Mouse (Mus musculus) layer of hippocampus, postnatal 10 days (tissue): Measurements from ENCODE around the gene Vps13d. TPM values are rescaled to one million over a fixed set of nuclear protein-coding genes. Genes with fewer than 3 reads are reported as not detected.

Source experiments
- DNase-seq, 2 experiments: peaks; one replicate each; pipeline ENCODE4 v3.0.0; 2021; ENCODE audit warnings: low spot score in 2 of 2
- total RNA-seq, 2 experiments: library from RNA; stranded (reverse); gene quantifications; 2 replicates each; pipeline ENCODE4 v1.2.3; 2021

Gene Vps13d
- total RNA-seq, 2 experiments from 2014 or later: 56.6 to 69.6 TPM

DNA sequence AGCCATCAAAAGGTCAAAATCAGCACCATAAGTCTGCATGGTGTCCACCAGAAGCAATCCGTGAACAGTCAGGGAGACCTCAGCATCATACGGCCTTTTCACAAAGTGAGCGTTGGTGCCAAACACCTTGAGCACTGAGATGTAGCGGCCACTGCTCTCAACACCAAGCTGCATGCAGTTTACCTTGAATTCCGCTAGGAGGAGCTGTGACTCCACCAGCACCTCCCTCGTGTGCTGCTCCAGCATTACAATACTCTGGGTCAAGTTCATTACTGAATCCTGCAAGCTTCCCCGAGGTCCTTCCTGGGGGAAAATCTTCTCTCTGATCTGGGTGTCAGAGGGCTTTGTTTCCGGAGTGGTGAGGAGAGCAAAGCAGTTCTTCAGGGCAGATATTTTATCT, 38.8 kb downstream of the Vps13d start:
- DNase-seq: peak; percentile 47 to 60

DNA sequence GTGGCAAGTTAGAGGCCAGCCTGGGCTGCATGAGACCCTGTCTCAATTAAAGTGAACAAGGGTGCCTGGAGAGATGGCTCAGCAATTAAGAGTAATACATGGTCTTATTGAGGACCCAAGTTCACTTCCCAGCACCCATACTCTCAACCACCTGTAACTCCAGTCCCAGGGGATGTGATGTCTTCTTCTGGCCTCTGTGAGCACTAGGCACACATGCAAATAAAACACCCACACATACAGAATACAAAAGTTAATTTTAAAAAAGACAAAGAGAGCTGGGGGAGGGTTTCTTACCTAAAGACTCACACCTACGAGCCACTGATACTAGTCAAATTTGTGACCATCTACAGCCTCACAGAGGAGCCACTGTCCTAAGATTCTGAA, 43.7 kb downstream of the Vps13d start:
- DNase-seq: no peak

DNA sequence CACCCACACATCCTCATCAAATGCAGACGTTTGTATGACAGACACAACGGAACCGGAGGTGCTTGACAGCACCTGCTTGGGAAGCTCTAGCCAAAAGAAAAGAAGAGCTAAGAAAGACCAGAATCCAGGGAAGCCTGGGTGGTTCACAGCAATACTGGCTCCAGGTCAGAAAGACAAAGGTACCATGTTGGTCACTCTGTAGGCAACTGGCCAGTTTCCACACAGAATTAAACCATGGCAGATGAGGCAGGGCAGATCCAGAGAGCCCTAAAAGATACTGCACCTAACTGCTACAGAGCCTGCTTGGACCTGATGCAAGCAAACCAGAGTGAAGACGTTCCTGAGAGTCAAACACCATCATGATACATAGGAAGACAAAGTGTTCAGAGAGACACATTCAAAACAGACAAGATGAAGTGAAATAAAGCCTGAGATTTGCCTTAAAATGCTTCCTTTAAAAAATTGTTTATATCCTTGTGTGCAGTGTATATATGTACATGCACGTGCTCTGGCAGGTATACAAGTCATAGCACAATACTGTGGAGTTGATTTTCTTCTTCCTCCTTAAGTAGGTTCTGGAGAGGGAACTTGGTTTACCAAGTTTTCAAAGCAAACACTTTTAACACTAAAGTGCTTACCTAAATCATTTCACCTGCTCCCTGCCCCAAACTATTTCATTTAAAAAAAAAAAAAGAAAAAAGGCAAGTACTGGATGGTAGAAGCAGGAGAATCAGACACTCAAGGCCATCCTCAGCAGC, 44.3 kb downstream of the Vps13d start:
- DNase-seq: no peak

DNA sequence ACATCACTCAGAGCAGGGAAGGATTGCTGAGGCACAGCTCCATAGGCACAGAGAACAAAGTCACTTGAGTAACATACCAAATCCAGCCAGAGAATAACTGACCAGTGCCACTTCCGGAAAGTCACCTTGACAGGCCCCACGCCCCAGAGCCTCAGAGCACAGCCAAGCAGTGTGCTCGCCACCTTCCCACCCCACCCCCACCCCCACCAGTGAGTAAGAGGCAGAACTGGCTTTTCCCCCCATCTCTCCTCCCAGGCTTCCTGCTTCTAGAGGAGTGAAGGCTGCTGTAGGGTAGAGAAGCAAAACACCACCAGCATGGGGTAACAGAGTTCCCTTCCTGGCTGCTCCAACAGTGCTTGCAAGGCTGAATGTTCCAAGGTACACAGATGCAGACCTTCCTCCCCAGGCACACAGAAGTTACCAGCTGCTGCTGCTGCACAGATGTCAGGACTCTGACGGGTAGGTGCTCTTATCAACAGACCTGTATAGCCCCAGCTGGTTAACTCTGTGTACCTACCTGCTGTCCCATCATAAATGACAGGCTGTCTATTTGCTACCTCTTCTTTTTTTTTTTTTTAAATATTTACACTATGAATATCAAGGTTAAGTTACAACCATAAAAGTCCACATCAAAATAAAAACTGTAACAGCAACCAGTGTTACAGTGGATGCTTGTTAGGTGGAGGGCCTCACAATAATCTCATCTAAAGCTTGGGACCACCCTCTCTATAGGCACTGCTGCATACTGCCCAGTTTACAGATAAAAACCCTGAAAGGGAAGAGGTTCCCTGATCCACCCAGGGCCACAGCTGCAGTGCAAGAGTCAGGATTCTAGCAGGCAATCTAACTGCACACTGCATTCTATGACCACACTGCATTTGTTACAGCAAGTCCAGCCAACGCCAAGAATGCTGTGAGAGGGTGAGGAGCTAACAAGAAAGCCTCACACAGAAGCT, 47.5 kb downstream of the Vps13d start:
- no peak for DNase-seq

DNA sequence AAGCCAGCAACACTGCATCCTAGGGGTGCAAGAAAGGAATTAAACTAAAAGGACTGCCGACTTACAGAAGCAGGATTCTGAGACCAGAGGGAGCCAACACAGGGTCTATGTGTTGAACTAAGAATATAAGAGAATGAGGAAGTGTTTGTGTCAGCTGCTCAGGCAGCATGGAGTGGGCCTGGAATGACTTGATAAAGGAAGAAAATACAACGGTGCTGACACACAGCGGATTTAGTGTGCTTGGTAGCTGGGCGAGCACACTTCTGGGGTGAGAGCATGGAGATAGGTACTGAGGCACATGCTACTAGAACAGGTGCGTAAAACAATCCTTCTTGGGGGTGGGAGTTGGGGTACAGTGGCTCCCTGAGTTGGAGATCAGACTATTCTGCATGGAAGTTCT, 51.3 kb downstream of the Vps13d start:
- no peak for DNase-seq

DNA sequence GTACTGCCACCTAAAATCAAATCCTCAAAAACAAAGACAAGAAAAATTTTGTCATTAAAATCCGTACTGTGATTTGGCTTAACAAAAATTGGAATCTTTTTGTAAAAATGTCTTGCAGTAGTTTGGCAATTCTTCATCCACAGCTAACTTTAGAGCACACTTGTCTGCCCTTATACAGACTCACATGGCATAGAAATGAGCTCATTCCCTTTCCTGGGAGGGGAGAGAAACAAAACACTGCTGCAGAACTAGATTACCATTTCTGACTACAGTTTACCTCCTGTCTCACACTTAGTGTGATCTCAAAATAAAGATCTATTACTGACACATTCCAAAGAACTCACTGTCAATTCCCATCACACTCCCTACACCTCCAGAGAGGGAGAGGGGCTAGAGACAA, 58.1 kb downstream of the Vps13d start:
- DNase-seq: no peak

- DNase-seq: no peak
These were observed 59.3 kb downstream of the Vps13d start for GRCm38 (mm10) chr4:145135473-145135872.

GRCm38 (mm10) chr4:145130772-145131171, 64.0 kb downstream of the Vps13d start:
- no peak for DNase-seq

- DNase-seq: peak; percentile 17 to 48
These were observed 64.8 kb downstream of the Vps13d start for GRCm38 (mm10) chr4:145129956-145130548.

GRCm38 (mm10) chr4:145125463-145126220, 69.2 kb downstream of the Vps13d start:
- DNase-seq: no peak

DNA sequence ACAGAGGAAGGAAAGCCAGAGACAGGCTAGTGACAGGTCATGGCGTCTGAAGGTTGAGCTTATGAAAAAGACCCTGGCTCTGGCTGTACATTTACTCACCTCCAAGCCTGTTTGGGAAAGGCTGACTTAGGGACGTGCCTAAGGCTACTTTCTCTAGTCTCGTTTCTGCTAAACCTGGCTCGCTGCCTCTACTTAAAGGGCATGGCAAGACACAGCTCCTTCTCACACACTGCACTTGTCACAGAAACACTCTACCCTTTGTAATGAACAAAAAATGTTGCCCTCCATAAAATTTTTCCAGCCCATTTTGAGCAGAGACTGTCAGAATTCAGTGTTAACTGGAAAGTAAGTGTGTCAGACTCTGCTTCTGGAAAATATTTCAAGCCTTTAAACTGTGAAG, 70.4 kb downstream of the Vps13d start:
- no peak for DNase-seq

- no peak for DNase-seq
These were observed 83.2 kb downstream of the Vps13d start for GRCm38 (mm10) chr4:145111641-145112040.

- no peak for DNase-seq
These were observed 84.1 kb downstream of the Vps13d start for GRCm38 (mm10) chr4:145110736-145111135.

GRCm38 (mm10) chr4:145106796-145107195, 88.0 kb downstream of the Vps13d start:
- DNase-seq: no peak

GRCm38 (mm10) chr4:145105319-145105718, 89.5 kb downstream of the Vps13d start:
- DNase-seq: no peak

GRCm38 (mm10) chr4:145104917-145105316, 89.9 kb downstream of the Vps13d start:
- DNase-seq: no peak

- no peak for DNase-seq
These were observed 91.2 kb downstream of the Vps13d start for GRCm38 (mm10) chr4:145103617-145104016.

GRCm38 (mm10) chr4:145101823-145102718, 92.7 kb downstream of the Vps13d start:
- DNase-seq: no peak

DNA sequence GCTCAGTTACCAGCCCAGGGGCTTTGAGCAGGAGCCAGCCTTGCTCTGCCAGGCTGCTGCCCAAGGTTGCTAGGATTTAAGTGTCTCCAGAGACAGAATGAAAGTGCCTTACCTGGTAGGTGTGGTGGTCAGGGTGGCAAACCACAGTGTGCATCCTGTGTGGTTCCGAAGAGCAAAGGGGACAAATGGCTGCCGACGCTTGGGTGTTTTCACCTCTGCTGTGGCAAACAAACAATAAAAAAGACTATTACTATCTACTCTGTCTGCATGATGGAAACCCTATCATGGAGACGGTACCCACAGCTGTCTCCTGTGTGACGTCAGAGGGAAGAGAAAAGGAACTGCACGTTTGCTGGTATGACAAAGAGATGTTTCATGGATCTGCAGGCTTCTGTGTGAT, 95.0 kb downstream of the Vps13d start:
- DNase-seq: no peak

DNA sequence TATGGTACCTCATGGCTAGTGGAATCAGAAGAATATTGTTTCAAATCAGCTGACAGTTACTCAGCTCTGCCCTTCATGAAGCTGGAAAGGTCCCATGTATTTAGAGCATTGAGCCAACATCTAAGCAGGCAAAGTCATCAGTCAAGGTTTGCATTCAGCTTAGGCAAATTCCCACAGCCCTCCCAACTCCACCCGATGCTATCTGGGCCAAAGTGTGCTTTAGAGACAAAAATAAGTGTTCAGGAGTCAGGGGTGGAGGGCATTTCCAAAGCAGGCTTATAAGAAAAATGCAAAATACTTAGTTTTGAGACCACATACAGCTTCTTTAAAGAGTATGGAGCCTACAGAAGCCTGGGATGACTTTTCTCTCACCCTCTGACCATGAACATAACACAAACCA, 95.5 kb downstream of the Vps13d start:
- DNase-seq: no peak
